Mouse (Mus musculus) testis, adult 2 months (tissue): Measurements from ENCODE around the gene Tns3.

Source experiments
- CTCF ChIP-seq: fragments of 200-500 bp; IDR thresholded peaks from 2 replicates; pipeline ENCODE4 v1.5.1; 2012; ENCODE audit warnings: low read depth, mild to moderate bottlenecking, inconsistent platforms, low read length, moderate library complexity; ENCODE audit not compliant: control insufficient read depth, insufficient read depth, insufficient replicate concordance
- POLR2A ChIP-seq: fragments of 200-500 bp; IDR thresholded peaks from 2 replicates; pipeline ENCODE4 v1.6.1; 2012; ENCODE audit warnings: low read depth, mild to moderate bottlenecking, inconsistent platforms, low read length, moderate library complexity; ENCODE audit not compliant: control insufficient read depth

- TF ChIP-seq CTCF (no peak), POLR2A (no peak)
Measured at GRCm38 (mm10) chr11:8652792-8653645, 11.3 kb downstream of the Tns3 start.
